Comparison of ENCODE assay signal across 7 mouse cellular contexts in genomic region chr13:56613366-56613998, GRCm38 (mm10). TPM values are rescaled to one million over a fixed set of nuclear protein-coding genes. Genes with fewer than 3 reads are reported as not detected.
DNase-seq lines count a peak whose midpoint lies in the region; ATAC-seq lines count a peak whose summit lies in the region.

No protein-coding gene starts in this region.

- peaks cover 31% of the 10 kb centered on the region for H3K36me3 ChIP-seq in limb, embryonic 12.5 days
- H3K36me3 ChIP-seq in midbrain, embryonic 14.5 days (ENCODE audit: control insufficient read depth, insufficient read depth, low read length): no peaks in the 10 kb centered on the region

- ATAC-seq in common myeloid progenitor, adult 5-6 weeks (replicated peaks; ENCODE audit: low read depth, poor library complexity, severe bottlenecking): peak; percentile 30
- ATAC-seq in limb, embryonic 12.5 days (ENCODE audit: insufficient number of reproducible peaks, insufficient read depth, low FRiP score, low TSS enrichment, low read depth): no peak
- ATAC-seq in midbrain, embryonic 14.5 days (ENCODE audit: low FRiP score, low TSS enrichment): no peak

- H3K4me2 ChIP-seq in limb, embryonic 12.5 days: peak overlapping the region; percentile 96; the same call in 1 of the 2 replicates
- H3K4me2 ChIP-seq in midbrain, embryonic 14.5 days (ENCODE audit: low read length): no peak overlapping the region

- intact Hi-C loops in gastrocnemius, postnatal 14 days (cut with DNase I; ENCODE audit: low total_unique reads): no loop called here

- peak overlapping the region; percentile 41; the same call in 1 of the 2 replicates for H3K27ac ChIP-seq in limb, embryonic 12.5 days
- H3K27ac ChIP-seq in midbrain, embryonic 14.5 days (replicated peaks; ENCODE audit: low read depth, low read length): no peak overlapping the region

- H3K9ac ChIP-seq in limb, embryonic 12.5 days (replicated peaks): no peak overlapping the region
- H3K9ac ChIP-seq in midbrain, embryonic 14.5 days (replicated peaks; ENCODE audit: low read length): no peak overlapping the region

- H3K4me3 ChIP-seq in limb, embryonic 12.5 days (replicated peaks): no peak overlapping the region
- no peak overlapping the region for H3K4me3 ChIP-seq in midbrain, embryonic 14.5 days (replicated peaks; ENCODE audit: low read depth, low read length)

- WGBS in limb, embryonic 12.5 days: 72% methylated on average over 9 of the region's 9 CpGs
- WGBS in midbrain, embryonic 14.5 days: 69% methylated on average over 9 of the region's 9 CpGs

- no peaks in the 10 kb centered on the region for H3K9me3 ChIP-seq in limb, embryonic 12.5 days
- H3K9me3 ChIP-seq in midbrain, embryonic 14.5 days (ENCODE audit: control insufficient read depth, low read length): no peaks in the 10 kb centered on the region

- no peaks in the 10 kb centered on the region for H3K27me3 ChIP-seq in limb, embryonic 12.5 days
- H3K27me3 ChIP-seq in midbrain, embryonic 14.5 days (ENCODE audit: control insufficient read depth, insufficient read depth, low read length): peaks cover 24% of the 10 kb centered on the region

- peaks cover 97% of the 10 kb centered on the region for H3K4me1 ChIP-seq in limb, embryonic 12.5 days (replicated peaks)
- H3K4me1 ChIP-seq in midbrain, embryonic 14.5 days (ENCODE audit: control insufficient read depth, insufficient read depth, low read length): peaks cover 6% of the 10 kb centered on the region

- peak; percentile 35 to 40 for DNase-seq in layer of hippocampus, postnatal 14 days (ENCODE audit: low spot score in 2 of 2)
- no peak for DNase-seq in layer of hippocampus, postnatal 25 days (ENCODE audit: extremely low spot score in 1 of 2, low spot score in 1 of 2)
- peak; percentile 81 for DNase-seq in gastrocnemius, postnatal 14 days
- peak; percentile 40 to 67 for DNase-seq in spleen, postnatal 4 days (ENCODE audit: low spot score in 2 of 2)
- DNase-seq in midbrain, embryonic 14.5 days: no peak

RNA-seq across cellular contexts. Expression of gene Tgfbi, which starts 4.2 kb away (rescaled TPM):
- total RNA-seq in layer of hippocampus, postnatal 14 days (2021): 1 to 10 TPM; 3.3 to 4.7 TPM
- total RNA-seq in layer of hippocampus, postnatal 25 days (2021): 1 to 10 TPM; 3.1 to 3.8 TPM
- 5.5 and 7.2 TPM in 2 replicates for total RNA-seq in common myeloid progenitor, adult 5-6 weeks (2017)
- total RNA-seq in gastrocnemius, postnatal 14 days (2021): 10 to 100 TPM; 33.5 to 45.6 TPM
- 111 and 113 TPM in 2 replicates for polyA plus RNA-seq in limb, embryonic 12.5 days (2016; fragmentation: Nextera tagmentation; extraction: Ambion mirVana)
- 0.63 and 2.7 TPM in 2 replicates for polyA plus RNA-seq in midbrain, embryonic 14.5 days (2014; fragmentation: Nextera tagmentation; extraction: Ambion mirVana)

Comparison
In these comparisons a context has a peak if more than half of its experiments do, and no peak if none do; other contexts are left out.
1. DNase-seq: peak in layer of hippocampus, postnatal 14 days (2 of 2), gastrocnemius, postnatal 14 days (single experiment) and spleen, postnatal 4 days (2 of 2); none in layer of hippocampus, postnatal 25 days (0 of 2) and midbrain, embryonic 14.5 days (single experiment).